Mouse (Mus musculus): ENCODE results near the gene Ddr1. TPM values are rescaled to one million over a fixed set of nuclear protein-coding genes. Genes with fewer than 3 reads are reported as not detected.

The Ddr1 gene
- polyA plus RNA-seq (2017; shearing (Covaris generic)): 1 to 10 TPM; 6.1 to 8.7 TPM

GRCm38 (mm10) chr17:35704621-35705464, at the start of gene Ddr1:
Gene Ddr1 (minus strand): TSS chr17:35704621.

GRCm38 (mm10) chr17:35673416-35674035, 30.9 kb downstream of the Ddr1 start, which contains the start of gene Gtf2h4:
Gene Gtf2h4 (minus strand): TSS chr17:35673739.

GRCm38 (mm10) chr17:35667334-35668065, 36.9 kb downstream of the Ddr1 start, which contains the start of gene Vars2:
Gene Vars2 (minus strand): TSS chr17:35667592.

GRCm38 (mm10) chr17:35643609-35644236, 60.7 kb downstream of the Ddr1 start, which contains the start of gene Mucl3:
Gene Mucl3 (minus strand): TSS chr17:35643695.

Other genes with a start within 250 kb of the Ddr1 start
- 10 to 100 TPM; 13.2 to 21.8 TPM for gene H2-Q10, start 234.5 kb downstream of the Ddr1 start, polyA plus RNA-seq (2017; shearing (Covaris generic))
- not detected for gene Pou5f1, start 198.6 kb downstream of the Ddr1 start, polyA plus RNA-seq (2017; shearing (Covaris generic))
- 10 to 100 TPM; 31.6 to 32.0 TPM for gene Tcf19, start 187.8 kb downstream of the Ddr1 start, polyA plus RNA-seq (2017; shearing (Covaris generic))
- 1 to 10 TPM; 7.6 to 8.0 TPM for gene Cchcr1, start 187.5 kb downstream of the Ddr1 start, polyA plus RNA-seq (2017; shearing (Covaris generic))
- not detected for gene Psors1c2, start 171.4 kb downstream of the Ddr1 start, polyA plus RNA-seq (2017; shearing (Covaris generic))
- gene Cdsn, start 152.5 kb downstream of the Ddr1 start, polyA plus RNA-seq (2017; shearing (Covaris generic)): under 1 TPM in 1 of 2 experiments, not detected in 1; 0.12 TPM
- gene 2300002M23Rik, start 137.2 kb downstream of the Ddr1 start, polyA plus RNA-seq (2017; shearing (Covaris generic)): under 1 TPM in 1 of 2 experiments, not detected in 1; 0.12 TPM
- not detected for gene Sfta2, start 103.1 kb downstream of the Ddr1 start, polyA plus RNA-seq (2017; shearing (Covaris generic))
- not detected for gene Gm9573, start 78.0 kb downstream of the Ddr1 start, polyA plus RNA-seq (2017; shearing (Covaris generic))
- gene Mucl3, start 60.9 kb downstream of the Ddr1 start, polyA plus RNA-seq (2017; shearing (Covaris generic)): under 1 TPM in 1 of 2 experiments, not detected in 1; 0.06 TPM
- gene Vars2, start 37.0 kb downstream of the Ddr1 start, polyA plus RNA-seq (2017; shearing (Covaris generic)): 10 to 100 TPM; 22.3 to 24.8 TPM
- gene Gtf2h4, start 30.9 kb downstream of the Ddr1 start, polyA plus RNA-seq (2017; shearing (Covaris generic)): 10 to 100 TPM; 18.2 to 20.7 TPM
- gene Ier3, start 117.1 kb upstream of the Ddr1 start, polyA plus RNA-seq (2017; shearing (Covaris generic)): 10 to 100 TPM in 1 of 2 experiments, under 1 TPM in 1; 0.19 to 14.0 TPM
- 10 to 100 TPM; 59.0 to 61.4 TPM for gene Flot1, start 118.6 kb upstream of the Ddr1 start, polyA plus RNA-seq (2017; shearing (Covaris generic))
- 100 to 1,000 TPM; 114 to 135 TPM for gene Tubb5, start 133.7 kb upstream of the Ddr1 start, polyA plus RNA-seq (2017; shearing (Covaris generic))
- 1 to 10 TPM; 4.1 to 7.9 TPM for gene Mdc1, start 136.9 kb upstream of the Ddr1 start, polyA plus RNA-seq (2017; shearing (Covaris generic))
- 10 to 100 TPM; 33.6 to 42.0 TPM for gene Nrm, start 156.7 kb upstream of the Ddr1 start, polyA plus RNA-seq (2017; shearing (Covaris generic))
- 100 to 1,000 TPM; 549 to 588 TPM for gene Ppp1r18, start 161.0 kb upstream of the Ddr1 start, polyA plus RNA-seq (2017; shearing (Covaris generic))
- 10 to 100 TPM; 49.5 to 68.4 TPM for gene Dhx16, start 175.2 kb upstream of the Ddr1 start, polyA plus RNA-seq (2017; shearing (Covaris generic))
- gene 2310061I04Rik, start 192.8 kb upstream of the Ddr1 start, polyA plus RNA-seq (2017; shearing (Covaris generic)): 10 to 100 TPM; 34.3 to 45.8 TPM
- 10 to 100 TPM; 12.9 to 18.4 TPM for gene Atat1, start 205.5 kb upstream of the Ddr1 start, polyA plus RNA-seq (2017; shearing (Covaris generic))
- gene Mrps18b, start 211.8 kb upstream of the Ddr1 start, polyA plus RNA-seq (2017; shearing (Covaris generic)): 10 to 100 TPM; 44.0 to 78.4 TPM
- 10 to 100 TPM; 30.2 to 54.9 TPM for gene Ppp1r10, start 211.8 kb upstream of the Ddr1 start, polyA plus RNA-seq (2017; shearing (Covaris generic))